8 mouse cellular contexts compared by ENCODE assay signal in genomic region chr9:69669611-69670550, GRCm38 (mm10).
DNase-seq lines count a peak whose midpoint lies in the region; ATAC-seq lines count a peak whose summit lies in the region.

No protein-coding gene starts in this region.

- H3K9me3 ChIP-seq in heart, embryonic 13.5 days = no peaks in the 10 kb centered on the region
- 0 out of 2 replicates have a peak, but pooled peaks cover 6% of the 10 kb centered on the region for H3K9me3 ChIP-seq in limb, embryonic 12.5 days

- peak overlapping the region; percentile 30 for H3K4me3 ChIP-seq in heart, embryonic 13.5 days
- H3K4me3 ChIP-seq in limb, embryonic 12.5 days (replicated peaks) = peak overlapping the region; percentile 30

- peak overlapping the region; percentile 51 for H3K4me2 ChIP-seq in heart, embryonic 13.5 days
- H3K4me2 ChIP-seq in limb, embryonic 12.5 days = peak overlapping the region; percentile 52

- peak overlapping the region; percentile 10; the same call in 1 of the 2 replicates for H3K9ac ChIP-seq in heart, embryonic 13.5 days
- H3K9ac ChIP-seq in limb, embryonic 12.5 days (replicated peaks) = no peak overlapping the region

- DNase-seq in heart, adult 9 months (ENCODE audit: low spot score in 2 of 2) = no peak
- DNase-seq in thymus, postnatal 4 days = peak; percentile 42
- DNase-seq in thymus, postnatal 36 days = no peak
- no peak for DNase-seq in urinary bladder, adult 2 months (ENCODE audit: low spot score)
- no peak for DNase-seq in gastrocnemius, postnatal 10 days
- DNase-seq in adrenal gland, adult 2 months = no peak

- H3K36me3 ChIP-seq in heart, embryonic 13.5 days = no peaks in the 10 kb centered on the region
- H3K36me3 ChIP-seq in limb, embryonic 12.5 days = no peaks in the 10 kb centered on the region

- H3K27ac ChIP-seq in heart, embryonic 13.5 days (replicated peaks) = no peak overlapping the region
- no peak overlapping the region for H3K27ac ChIP-seq in limb, embryonic 12.5 days

- H3K4me1 ChIP-seq in heart, embryonic 13.5 days = peaks cover 20% of the 10 kb centered on the region
- H3K4me1 ChIP-seq in limb, embryonic 12.5 days (replicated peaks) = peaks cover 30% of the 10 kb centered on the region

- WGBS in heart, embryonic 13.5 days = 2% methylated on average over 25 of the region's 25 CpGs
- under 1% methylated on average over 25 of the region's 25 CpGs for WGBS in limb, embryonic 12.5 days

- ATAC-seq in heart, embryonic 13.5 days (ENCODE audit: extremely low read depth, insufficient number of reproducible peaks, low FRiP score, low TSS enrichment) = no peak
- no peak for ATAC-seq in limb, embryonic 12.5 days (ENCODE audit: insufficient number of reproducible peaks, insufficient read depth, low FRiP score, low TSS enrichment, low read depth)

- H3K27me3 ChIP-seq in heart, embryonic 13.5 days (replicated peaks) = peaks cover 88% of the 10 kb centered on the region
- H3K27me3 ChIP-seq in limb, embryonic 12.5 days = peaks cover 84% of the 10 kb centered on the region
